Mouse (Mus musculus): ENCODE results near the gene Spp1. TPM values are rescaled to one million over a fixed set of nuclear protein-coding genes. Genes with fewer than 3 reads are reported as not detected.
A peak's percentile ranks its signal among the peaks of the same experiment; 100 is the strongest.

Spp1 gene
- polyA plus RNA-seq, 1 experiment from 2014 or later, result 17.0 TPM

GRCm38 (mm10) chr5:104402651-104403050 lies 32.3 kb upstream of the Spp1 start:
- 0 out of 2 replicates have a peak, but pooled peaks cover 3% of the 10 kb centered on the region for H3K4me1 ChIP-seq (ENCODE audit: control insufficient read depth, insufficient read depth, low read length)
- H3K27ac ChIP-seq (ENCODE audit: low read depth, low read length), result no peak overlapping the region
- H3K9me3 ChIP-seq (replicated peaks; ENCODE audit: control insufficient read depth, low read length), result no peaks in the 10 kb centered on the region
- ATAC-seq (no peak), DNase-seq (ENCODE audit: low spot score) (no peak)
- H3K4me3 ChIP-seq (ENCODE audit: low read depth, low read length), result no peak overlapping the region
- WGBS, result 72% methylated on average over 3 of the region's 3 CpGs
- no peak overlapping the region for H3K4me2 ChIP-seq (ENCODE audit: low read length)
- no peak overlapping the region for H3K9ac ChIP-seq (ENCODE audit: low read length)
- no peaks in the 10 kb centered on the region for H3K36me3 ChIP-seq (ENCODE audit: control insufficient read depth, insufficient read depth, low read length)
- H3K27me3 ChIP-seq (replicated peaks; ENCODE audit: control insufficient read depth, insufficient read depth, low read length), result no peaks in the 10 kb centered on the region

DNA sequence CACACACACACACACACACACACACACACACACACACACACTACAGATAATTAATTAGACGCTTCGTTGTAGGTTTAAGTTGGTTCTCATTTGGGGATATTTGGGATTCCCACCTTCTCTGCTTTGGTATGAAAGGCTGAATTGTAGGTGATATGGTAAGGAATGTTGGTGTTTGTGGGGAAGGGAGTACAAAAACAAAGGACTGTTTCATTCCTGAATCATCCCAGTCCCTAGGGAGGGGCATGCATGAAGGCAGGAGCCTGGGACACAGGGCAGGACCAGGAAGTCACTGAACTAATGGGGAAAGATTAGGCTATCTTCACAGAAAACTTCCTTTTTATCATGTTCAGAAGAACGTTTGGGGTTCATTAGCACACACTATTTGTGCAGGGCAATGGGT lies 31.6 kb upstream of the Spp1 start:
- no peaks in the 10 kb centered on the region for H3K36me3 ChIP-seq (ENCODE audit: control insufficient read depth, insufficient read depth, low read length)
- H3K4me3 ChIP-seq (ENCODE audit: low read depth, low read length), result no peak overlapping the region
- no peak overlapping the region for H3K27ac ChIP-seq (ENCODE audit: low read depth, low read length)
- 0 out of 2 replicates have a peak, but pooled peaks cover 3% of the 10 kb centered on the region for H3K4me1 ChIP-seq (ENCODE audit: control insufficient read depth, insufficient read depth, low read length)
- H3K9ac ChIP-seq (ENCODE audit: low read length), result no peak overlapping the region
- no peaks in the 10 kb centered on the region for H3K9me3 ChIP-seq (replicated peaks; ENCODE audit: control insufficient read depth, low read length)
- no peaks in the 10 kb centered on the region for H3K27me3 ChIP-seq (replicated peaks; ENCODE audit: control insufficient read depth, insufficient read depth, low read length)
- H3K4me2 ChIP-seq (ENCODE audit: low read length), result no peak overlapping the region
- ATAC-seq (no peak), DNase-seq (ENCODE audit: low spot score) (no peak)
- WGBS, result 83% methylated on average over 3 of the region's 3 CpGs

DNA sequence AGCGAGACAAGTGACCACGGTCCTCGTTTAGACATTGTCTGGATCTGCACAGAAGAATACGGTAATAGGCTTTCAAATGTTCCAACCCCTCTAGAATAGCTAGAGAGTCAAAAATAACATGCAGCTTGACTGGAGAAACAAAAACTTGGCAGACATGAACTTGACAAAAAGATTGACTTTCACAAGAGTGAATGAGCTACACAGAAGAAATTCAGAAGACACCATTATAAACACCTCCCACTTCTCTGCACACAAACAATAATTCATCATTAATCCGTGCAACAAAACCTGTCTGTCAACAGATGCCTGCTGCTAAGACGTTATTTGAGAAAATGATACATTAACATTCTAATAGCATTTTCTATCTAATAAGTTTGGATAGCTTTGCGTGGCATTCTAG lies 30.4 kb upstream of the Spp1 start:
- Histone ChIP-seq H3K4me2 (ENCODE audit: low read length) (no peak overlapping the region), H3K4me1 (ENCODE audit: control insufficient read depth, insufficient read depth, low read length) (0 out of 2 replicates have a peak, but pooled peaks cover 3% of the 10 kb centered on the region), H3K9ac (ENCODE audit: low read length) (no peak overlapping the region), H3K4me3 (ENCODE audit: low read depth, low read length) (no peak overlapping the region), H3K9me3 (replicated peaks; ENCODE audit: control insufficient read depth, low read length) (no peaks in the 10 kb centered on the region), H3K27me3 (replicated peaks; ENCODE audit: control insufficient read depth, insufficient read depth, low read length) (no peaks in the 10 kb centered on the region), H3K27ac (ENCODE audit: low read depth, low read length) (no peak overlapping the region), H3K36me3 (ENCODE audit: control insufficient read depth, insufficient read depth, low read length) (no peaks in the 10 kb centered on the region)
- 31% methylated on average over 7 of the region's 7 CpGs for WGBS
- no peak for DNase-seq (ENCODE audit: low spot score)
- ATAC-seq, result no peak

- Histone ChIP-seq H3K4me1 (ENCODE audit: control insufficient read depth, insufficient read depth, low read length) (0 out of 2 replicates have a peak, but pooled peaks cover 3% of the 10 kb centered on the region), H3K4me2 (ENCODE audit: low read length) (no peak overlapping the region), H3K9ac (ENCODE audit: low read length) (no peak overlapping the region), H3K27ac (ENCODE audit: low read depth, low read length) (no peak overlapping the region), H3K27me3 (replicated peaks; ENCODE audit: control insufficient read depth, insufficient read depth, low read length) (no peaks in the 10 kb centered on the region), H3K4me3 (ENCODE audit: low read depth, low read length) (no peak overlapping the region), H3K9me3 (replicated peaks; ENCODE audit: control insufficient read depth, low read length) (no peaks in the 10 kb centered on the region), H3K36me3 (ENCODE audit: control insufficient read depth, insufficient read depth, low read length) (no peaks in the 10 kb centered on the region)
- WGBS, result 75% methylated on average over 3 of the region's 3 CpGs
- ATAC-seq (no peak), DNase-seq (ENCODE audit: low spot score) (no peak)
These were observed 29.9 kb upstream of the Spp1 start for GRCm38 (mm10) chr5:104405051-104405450.

DNA sequence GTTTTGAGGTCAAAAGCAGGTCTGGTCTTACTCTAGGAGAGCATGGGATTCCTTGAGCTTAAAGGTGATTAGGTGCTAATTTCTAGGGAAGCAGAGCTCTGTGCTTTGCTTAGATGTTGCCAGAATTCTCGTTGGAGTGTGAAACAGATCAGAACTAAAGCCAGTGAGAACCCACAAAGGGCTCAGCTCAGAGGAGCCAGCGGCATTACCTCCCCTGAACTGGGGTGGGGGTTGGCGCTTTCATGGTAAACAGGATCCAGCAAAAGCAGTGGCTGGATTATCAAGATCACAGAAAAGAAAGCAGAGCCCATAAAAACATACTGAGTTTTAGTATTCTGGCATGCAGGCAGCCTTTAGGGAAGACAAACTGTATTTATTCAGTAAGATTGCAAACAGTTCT lies 28.2 kb upstream of the Spp1 start:
- Histone ChIP-seq H3K27ac (ENCODE audit: low read depth, low read length) (no peak overlapping the region), H3K4me3 (ENCODE audit: low read depth, low read length) (no peak overlapping the region), H3K27me3 (replicated peaks; ENCODE audit: control insufficient read depth, insufficient read depth, low read length) (no peaks in the 10 kb centered on the region), H3K9me3 (replicated peaks; ENCODE audit: control insufficient read depth, low read length) (no peaks in the 10 kb centered on the region), H3K4me1 (ENCODE audit: control insufficient read depth, insufficient read depth, low read length) (0 out of 2 replicates have a peak, but pooled peaks cover 3% of the 10 kb centered on the region), H3K4me2 (ENCODE audit: low read length) (no peak overlapping the region), H3K36me3 (ENCODE audit: control insufficient read depth, insufficient read depth, low read length) (no peaks in the 10 kb centered on the region), H3K9ac (ENCODE audit: low read length) (no peak overlapping the region)
- DNase-seq (ENCODE audit: low spot score), result peak; percentile 31
- WGBS, result 9% methylated on average over 3 of the region's 3 CpGs
- no peak for ATAC-seq

DNA sequence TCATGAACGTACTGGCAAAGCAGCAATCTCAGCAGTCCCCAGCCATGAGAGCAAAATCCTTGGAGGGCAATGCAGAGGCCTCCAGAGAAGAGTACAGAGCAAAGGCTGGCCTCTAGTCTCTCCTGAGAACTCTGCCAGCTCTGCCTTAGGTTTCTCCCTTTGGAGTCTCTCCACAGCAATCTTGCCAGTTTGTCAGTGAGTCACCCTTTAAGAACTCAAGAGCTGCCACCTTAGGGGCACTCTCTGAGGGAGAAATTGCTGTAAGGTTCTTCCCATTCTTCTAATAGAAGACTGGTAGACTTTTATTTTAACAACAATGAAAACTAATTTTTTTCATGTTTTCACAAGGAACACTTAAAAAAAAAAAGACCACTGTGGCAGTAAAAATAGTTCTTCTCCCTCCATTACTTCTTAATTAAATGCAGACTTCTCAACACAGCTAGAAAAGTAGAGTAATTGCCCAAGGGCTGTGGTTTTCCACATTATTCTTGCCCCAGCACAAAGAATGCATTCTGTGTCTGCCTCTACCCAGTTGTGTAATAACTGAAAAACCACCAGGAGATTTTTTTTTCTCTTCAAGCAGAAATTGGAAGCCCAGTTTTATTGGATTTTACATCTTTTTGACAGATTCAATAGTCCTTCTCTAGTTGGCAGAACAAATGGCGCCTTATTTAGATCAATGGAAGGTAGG lies 27.2 kb upstream of the Spp1 start:
- Histone ChIP-seq H3K4me1 (ENCODE audit: control insufficient read depth, insufficient read depth, low read length) (0 out of 2 replicates have a peak, but pooled peaks cover 3% of the 10 kb centered on the region), H3K36me3 (ENCODE audit: control insufficient read depth, insufficient read depth, low read length) (no peaks in the 10 kb centered on the region), H3K9me3 (replicated peaks; ENCODE audit: control insufficient read depth, low read length) (no peaks in the 10 kb centered on the region), H3K4me2 (ENCODE audit: low read length) (no peak overlapping the region), H3K9ac (ENCODE audit: low read length) (no peak overlapping the region), H3K27me3 (replicated peaks; ENCODE audit: control insufficient read depth, insufficient read depth, low read length) (no peaks in the 10 kb centered on the region), H3K27ac (ENCODE audit: low read depth, low read length) (no peak overlapping the region), H3K4me3 (ENCODE audit: low read depth, low read length) (no peak overlapping the region)
- ATAC-seq (no peak), DNase-seq (ENCODE audit: low spot score) (no peak)
- WGBS, result 56% methylated on average over 2 of the region's 2 CpGs

DNA sequence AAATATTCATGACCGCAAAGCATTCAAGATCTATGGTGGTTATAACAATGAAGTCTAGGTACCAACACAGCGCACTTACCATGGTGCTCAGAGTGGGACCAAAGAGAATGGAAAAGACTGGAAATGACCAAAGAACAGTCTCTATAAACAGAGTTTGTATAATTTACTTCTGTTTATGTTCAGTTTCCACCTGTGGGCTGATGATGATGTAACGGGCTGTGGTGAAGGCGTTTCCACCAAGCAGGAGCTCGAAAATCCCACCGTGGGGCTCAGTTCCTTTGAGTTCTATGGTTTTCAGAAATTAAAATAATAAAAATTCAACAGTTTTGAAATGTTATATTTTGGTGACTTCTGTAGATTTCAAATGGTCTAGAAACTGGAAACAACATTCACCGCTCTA lies 26.4 kb upstream of the Spp1 start:
- H3K27me3 ChIP-seq (replicated peaks; ENCODE audit: control insufficient read depth, insufficient read depth, low read length), result no peaks in the 10 kb centered on the region
- ATAC-seq (no peak), DNase-seq (ENCODE audit: low spot score) (no peak)
- whole genome bisulfite sequencing, result 97% methylated on average over 7 of the region's 7 CpGs
- no peak overlapping the region for H3K9ac ChIP-seq (ENCODE audit: low read length)
- H3K27ac ChIP-seq (ENCODE audit: low read depth, low read length), result no peak overlapping the region
- 0 out of 2 replicates have a peak, but pooled peaks cover 3% of the 10 kb centered on the region for H3K4me1 ChIP-seq (ENCODE audit: control insufficient read depth, insufficient read depth, low read length)
- H3K4me3 ChIP-seq (ENCODE audit: low read depth, low read length), result no peak overlapping the region
- H3K36me3 ChIP-seq (ENCODE audit: control insufficient read depth, insufficient read depth, low read length), result no peaks in the 10 kb centered on the region
- H3K9me3 ChIP-seq (replicated peaks; ENCODE audit: control insufficient read depth, low read length), result no peaks in the 10 kb centered on the region
- no peak overlapping the region for H3K4me2 ChIP-seq (ENCODE audit: low read length)

DNA sequence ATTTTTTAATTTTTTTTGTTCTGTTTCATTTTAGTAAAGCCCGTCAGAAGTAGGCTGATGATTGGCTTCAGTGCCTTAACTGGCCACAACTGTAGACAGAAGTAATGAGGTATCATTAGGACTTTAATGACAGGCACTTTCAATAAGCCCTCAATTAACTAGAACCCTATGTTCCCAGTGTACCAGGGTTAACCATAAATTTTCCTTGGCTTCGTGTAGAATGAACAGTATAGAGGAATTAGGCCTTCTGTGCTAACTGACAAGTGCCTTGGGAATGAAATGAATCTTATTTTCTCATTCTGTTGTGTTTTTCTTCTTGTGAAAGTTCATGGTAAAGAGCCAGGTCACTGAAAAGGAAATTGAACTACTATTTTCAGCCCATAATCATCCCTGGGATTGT lies 18.9 kb upstream of the Spp1 start:
- Histone ChIP-seq H3K4me1 (ENCODE audit: control insufficient read depth, insufficient read depth, low read length) (no peaks in the 10 kb centered on the region), H3K27me3 (replicated peaks; ENCODE audit: control insufficient read depth, insufficient read depth, low read length) (no peaks in the 10 kb centered on the region), H3K4me2 (ENCODE audit: low read length) (no peak overlapping the region), H3K9ac (ENCODE audit: low read length) (no peak overlapping the region), H3K9me3 (replicated peaks; ENCODE audit: control insufficient read depth, low read length) (no peaks in the 10 kb centered on the region), H3K27ac (ENCODE audit: low read depth, low read length) (no peak overlapping the region), H3K36me3 (ENCODE audit: control insufficient read depth, insufficient read depth, low read length) (no peaks in the 10 kb centered on the region), H3K4me3 (ENCODE audit: low read depth, low read length) (no peak overlapping the region)
- ATAC-seq (peak; percentile 81), DNase-seq (ENCODE audit: low spot score) (peak; percentile 72)
- WGBS, result 19% methylated on average over 2 of the region's 2 CpGs

DNA sequence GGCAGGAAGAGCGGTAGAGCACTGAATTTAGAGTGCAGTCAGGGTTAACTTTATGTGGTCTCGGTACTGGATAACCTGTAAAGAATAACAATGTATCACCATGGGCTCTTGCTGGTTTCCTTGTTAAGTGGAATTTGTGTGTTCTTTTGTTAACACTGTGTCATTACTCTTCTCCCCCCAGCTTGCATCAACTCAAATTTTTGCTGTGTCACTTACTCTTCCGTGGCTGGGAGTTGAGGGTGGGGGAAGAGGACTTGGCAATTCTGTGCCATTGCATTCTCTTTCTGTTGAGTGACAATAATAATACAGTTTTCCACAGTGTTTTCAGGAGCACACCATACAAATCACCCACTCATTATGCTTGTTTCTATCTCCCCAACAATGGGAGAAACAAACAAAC lies 17.9 kb upstream of the Spp1 start:
- 62% methylated on average over 3 of the region's 3 CpGs for WGBS
- Histone ChIP-seq H3K9ac (ENCODE audit: low read length) (no peak overlapping the region), H3K27ac (ENCODE audit: low read depth, low read length) (no peak overlapping the region), H3K4me2 (ENCODE audit: low read length) (no peak overlapping the region), H3K9me3 (replicated peaks; ENCODE audit: control insufficient read depth, low read length) (no peaks in the 10 kb centered on the region), H3K4me1 (ENCODE audit: control insufficient read depth, insufficient read depth, low read length) (no peaks in the 10 kb centered on the region), H3K27me3 (replicated peaks; ENCODE audit: control insufficient read depth, insufficient read depth, low read length) (no peaks in the 10 kb centered on the region), H3K36me3 (ENCODE audit: control insufficient read depth, insufficient read depth, low read length) (no peaks in the 10 kb centered on the region), H3K4me3 (ENCODE audit: low read depth, low read length) (no peak overlapping the region)
- ATAC-seq, result no peak
- no peak for DNase-seq (ENCODE audit: low spot score)

Measured in forebrain, embryonic 14.5 days (tissue).